Mouse (Mus musculus): ENCODE results near the gene Pex5l. TPM values are rescaled to one million over a fixed set of nuclear protein-coding genes. Genes with fewer than 3 reads are reported as not detected.

Gene Pex5l
- polyA plus RNA-seq, 1 experiment: 2.4 TPM

- no peak overlapping the region for H3K27ac ChIP-seq (ENCODE audit: insufficient read depth, low read length)
- WGBS: 35% methylated on average over 8 of the region's 8 CpGs
- no peaks in the 10 kb centered on the region for H3K4me1 ChIP-seq (ENCODE audit: control insufficient read depth, insufficient read depth, insufficient read length)
- no peak for TF ChIP-seq POLR2A (IDR thresholded peaks at IDR 0.05; ENCODE audit: low read depth, low read length)
- no peak for TF ChIP-seq CTCF (IDR thresholded peaks at IDR 0.05; ENCODE audit: extremely low read depth, insufficient read depth, insufficient read length, insufficient replicate concordance)
- no peaks in the 10 kb centered on the region for H3K36me3 ChIP-seq (ENCODE audit: control insufficient read depth, insufficient read depth, low read length)
- H3K27me3 ChIP-seq (ENCODE audit: control insufficient read depth, insufficient read depth, low read length): no peaks in the 10 kb centered on the region
- no peak overlapping the region for H3K4me3 ChIP-seq (ENCODE audit: extremely low read depth, insufficient read depth, insufficient read length)
- DNase-seq (ENCODE audit: low read depth in 1 of 2, low spot score in 2 of 2): no peak
Measured at GRCm38 (mm10) chr3:33082806-33083338, 60.2 kb downstream of the Pex5l start.

- TF ChIP-seq POLR2A (IDR thresholded peaks at IDR 0.05; ENCODE audit: low read depth, low read length): no peak
- no peak for TF ChIP-seq CTCF (IDR thresholded peaks at IDR 0.05; ENCODE audit: extremely low read depth, insufficient read depth, insufficient read length, insufficient replicate concordance)
- Histone ChIP-seq H3K27me3 (ENCODE audit: control insufficient read depth, insufficient read depth, low read length) (no peaks in the 10 kb centered on the region), H3K27ac (ENCODE audit: insufficient read depth, low read length) (no peak overlapping the region), H3K4me3 (ENCODE audit: extremely low read depth, insufficient read depth, insufficient read length) (no peak overlapping the region), H3K36me3 (ENCODE audit: control insufficient read depth, insufficient read depth, low read length) (no peaks in the 10 kb centered on the region), H3K4me1 (ENCODE audit: control insufficient read depth, insufficient read depth, insufficient read length) (no peaks in the 10 kb centered on the region)
- no peak for DNase-seq (ENCODE audit: low read depth in 1 of 2, low spot score in 2 of 2)
- 88% methylated on average over 4 of the region's 4 CpGs for WGBS
Measured at GRCm38 (mm10) chr3:33081793-33082192, 61.3 kb downstream of the Pex5l start.

- 94% methylated on average over 1 of the region's 1 CpGs for WGBS
- Histone ChIP-seq H3K27me3 (ENCODE audit: control insufficient read depth, insufficient read depth, low read length) (no peaks in the 10 kb centered on the region), H3K36me3 (ENCODE audit: control insufficient read depth, insufficient read depth, low read length) (no peaks in the 10 kb centered on the region), H3K4me1 (ENCODE audit: control insufficient read depth, insufficient read depth, insufficient read length) (no peaks in the 10 kb centered on the region), H3K4me3 (ENCODE audit: extremely low read depth, insufficient read depth, insufficient read length) (no peak overlapping the region), H3K27ac (ENCODE audit: insufficient read depth, low read length) (no peak overlapping the region)
- TF ChIP-seq CTCF (IDR thresholded peaks at IDR 0.05; ENCODE audit: extremely low read depth, insufficient read depth, insufficient read length, insufficient replicate concordance) (no peak), POLR2A (IDR thresholded peaks at IDR 0.05; ENCODE audit: low read depth, low read length) (no peak)
- no peak for DNase-seq (ENCODE audit: low read depth in 1 of 2, low spot score in 2 of 2)
Measured at GRCm38 (mm10) chr3:33079658-33080057, 63.4 kb downstream of the Pex5l start.

DNA sequence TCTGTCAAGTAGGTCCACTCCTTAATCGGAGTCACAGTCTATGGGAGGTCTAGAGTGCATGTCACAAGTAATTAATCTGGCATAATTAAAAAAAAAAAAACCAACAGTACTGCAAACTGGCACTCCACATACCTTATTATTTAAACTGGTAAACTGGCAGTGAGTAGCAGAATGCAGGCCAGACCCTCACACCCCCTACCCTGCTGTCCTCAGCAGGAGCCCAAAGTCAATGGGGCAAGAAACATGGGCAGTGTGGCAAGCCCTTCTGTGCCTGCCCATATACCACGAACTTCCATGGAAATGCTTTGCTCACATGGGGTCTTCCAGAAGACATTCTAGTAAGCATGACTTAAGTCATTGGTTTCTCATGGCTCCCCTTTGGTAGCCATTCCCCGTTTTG, 63.9 kb downstream of the Pex5l start:
- 80% methylated on average over 3 of the region's 3 CpGs for WGBS
- no peak overlapping the region for H3K27ac ChIP-seq (ENCODE audit: insufficient read depth, low read length)
- no peaks in the 10 kb centered on the region for H3K27me3 ChIP-seq (ENCODE audit: control insufficient read depth, insufficient read depth, low read length)
- TF ChIP-seq CTCF (IDR thresholded peaks at IDR 0.05; ENCODE audit: extremely low read depth, insufficient read depth, insufficient read length, insufficient replicate concordance) (no peak), POLR2A (IDR thresholded peaks at IDR 0.05; ENCODE audit: low read depth, low read length) (no peak)
- no peak overlapping the region for H3K4me3 ChIP-seq (ENCODE audit: extremely low read depth, insufficient read depth, insufficient read length)
- H3K4me1 ChIP-seq (ENCODE audit: control insufficient read depth, insufficient read depth, insufficient read length): no peaks in the 10 kb centered on the region
- DNase-seq (ENCODE audit: low read depth in 1 of 2, low spot score in 2 of 2): no peak
- H3K36me3 ChIP-seq (ENCODE audit: control insufficient read depth, insufficient read depth, low read length): no peaks in the 10 kb centered on the region

DNA sequence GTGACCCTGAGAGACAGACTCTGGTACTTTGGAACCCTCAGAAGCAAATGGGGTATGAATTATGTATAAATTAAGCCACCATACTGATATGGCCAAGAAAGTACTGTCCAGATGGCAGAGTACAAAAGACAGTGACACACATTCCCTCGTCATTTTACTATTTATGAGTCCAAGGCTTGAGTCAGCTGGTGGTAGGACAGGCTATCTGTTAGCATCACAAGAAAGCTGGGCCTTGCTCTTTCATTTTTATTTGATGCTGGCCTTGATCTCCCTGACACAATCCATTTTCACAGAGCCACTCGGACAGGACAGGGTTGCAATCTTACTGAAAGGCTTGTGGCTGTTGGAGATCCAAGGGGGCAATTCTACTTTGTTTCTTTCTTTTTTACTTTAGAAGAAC, 67.4 kb downstream of the Pex5l start:
- no peaks in the 10 kb centered on the region for H3K4me1 ChIP-seq (ENCODE audit: control insufficient read depth, insufficient read depth, insufficient read length)
- WGBS: 86% methylated on average over 2 of the region's 2 CpGs

DNA sequence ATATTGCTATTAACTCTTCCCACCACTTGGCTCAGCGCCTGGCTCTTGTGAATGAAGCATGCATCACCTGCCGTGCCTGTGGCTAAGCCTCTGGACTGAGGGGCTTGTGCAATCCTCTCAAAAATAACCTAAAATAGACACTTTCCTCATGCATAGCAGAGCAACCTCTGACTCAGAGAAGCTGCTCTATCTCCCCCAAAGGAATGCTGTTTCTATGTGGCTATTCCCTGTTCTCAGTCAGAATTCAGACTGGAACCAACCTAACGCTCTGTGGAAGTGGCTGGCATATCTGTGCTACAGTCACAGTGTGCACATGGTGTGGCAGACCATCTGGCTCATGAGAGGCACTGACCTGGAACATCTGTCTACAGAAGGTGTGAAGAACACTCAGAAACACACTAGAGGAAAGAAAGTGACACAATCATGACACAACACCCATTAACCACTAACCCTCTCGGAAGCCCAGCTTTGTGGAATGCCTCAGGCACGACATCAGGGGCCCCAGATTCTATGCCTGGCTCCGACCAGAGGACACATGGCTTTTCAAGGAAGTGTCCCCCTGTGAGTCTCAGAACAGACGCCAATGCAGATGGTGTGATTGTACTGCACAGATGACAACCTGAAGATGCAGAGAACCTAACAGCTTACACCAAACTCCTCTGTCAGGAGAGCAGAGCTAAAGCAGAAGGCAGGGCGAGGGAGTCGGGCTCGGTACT, 68.6 kb downstream of the Pex5l start:
- no peak overlapping the region for H3K4me3 ChIP-seq (ENCODE audit: extremely low read depth, insufficient read depth, insufficient read length)
- H3K36me3 ChIP-seq (ENCODE audit: control insufficient read depth, insufficient read depth, low read length): no peaks in the 10 kb centered on the region
- DNase-seq (ENCODE audit: low read depth in 1 of 2, low spot score in 2 of 2): no peak
- H3K27ac ChIP-seq (ENCODE audit: insufficient read depth, low read length): no peak overlapping the region
- H3K27me3 ChIP-seq (ENCODE audit: control insufficient read depth, insufficient read depth, low read length): no peaks in the 10 kb centered on the region
- TF ChIP-seq POLR2A (IDR thresholded peaks at IDR 0.05; ENCODE audit: low read depth, low read length) (no peak), CTCF (IDR thresholded peaks at IDR 0.05; ENCODE audit: extremely low read depth, insufficient read depth, insufficient read length, insufficient replicate concordance) (no peak)
- WGBS: 71% methylated on average over 10 of the region's 10 CpGs
- no peaks in the 10 kb centered on the region for H3K4me1 ChIP-seq (ENCODE audit: control insufficient read depth, insufficient read depth, insufficient read length)

More for the DNA sequence above, 67.4 kb downstream of the Pex5l start:
- no peak for TF ChIP-seq POLR2A (IDR thresholded peaks at IDR 0.05; ENCODE audit: low read depth, low read length)
- no peak for TF ChIP-seq CTCF (IDR thresholded peaks at IDR 0.05; ENCODE audit: extremely low read depth, insufficient read depth, insufficient read length, insufficient replicate concordance)
- H3K36me3 ChIP-seq (ENCODE audit: control insufficient read depth, insufficient read depth, low read length): no peaks in the 10 kb centered on the region
- DNase-seq (ENCODE audit: low read depth in 1 of 2, low spot score in 2 of 2): no peak
- H3K27me3 ChIP-seq (ENCODE audit: control insufficient read depth, insufficient read depth, low read length): no peaks in the 10 kb centered on the region
- H3K4me3 ChIP-seq (ENCODE audit: extremely low read depth, insufficient read depth, insufficient read length): no peak overlapping the region
- no peak overlapping the region for H3K27ac ChIP-seq (ENCODE audit: insufficient read depth, low read length)

DNA sequence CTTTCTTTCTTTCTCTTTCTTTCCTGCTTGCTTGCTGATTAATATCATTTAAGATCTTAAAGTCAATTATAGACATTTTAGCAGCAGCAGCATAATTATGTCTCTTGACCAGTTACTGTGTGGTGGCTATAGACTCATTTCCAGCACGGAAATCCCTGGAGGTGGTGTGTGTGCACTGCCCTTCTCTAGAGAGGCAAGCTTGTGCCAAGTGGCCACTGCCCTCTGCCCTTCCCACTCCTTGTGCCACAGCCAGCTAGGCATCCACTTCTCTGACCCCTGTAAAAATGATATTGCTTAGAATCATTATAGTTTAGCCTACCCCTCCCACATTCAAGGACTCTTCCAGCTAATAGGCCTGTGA, 69.2 kb downstream of the Pex5l start:
- H3K27me3 ChIP-seq (ENCODE audit: control insufficient read depth, insufficient read depth, low read length): no peaks in the 10 kb centered on the region
- TF ChIP-seq POLR2A (IDR thresholded peaks at IDR 0.05; ENCODE audit: low read depth, low read length) (no peak), CTCF (IDR thresholded peaks at IDR 0.05; ENCODE audit: extremely low read depth, insufficient read depth, insufficient read length, insufficient replicate concordance) (no peak)
- H3K4me1 ChIP-seq (ENCODE audit: control insufficient read depth, insufficient read depth, insufficient read length): no peaks in the 10 kb centered on the region
- no peak overlapping the region for H3K4me3 ChIP-seq (ENCODE audit: extremely low read depth, insufficient read depth, insufficient read length)
- 94% methylated on average over 1 of the region's 1 CpGs for WGBS
- H3K36me3 ChIP-seq (ENCODE audit: control insufficient read depth, insufficient read depth, low read length): no peaks in the 10 kb centered on the region
- no peak overlapping the region for H3K27ac ChIP-seq (ENCODE audit: insufficient read depth, low read length)
- DNase-seq (ENCODE audit: low read depth in 1 of 2, low spot score in 2 of 2): no peak
